Mouse (Mus musculus): ENCODE measurements around the gene Flrt1.
"Not testable (repeated sequence)": the region's sequence is repeated elsewhere in the genome, so short reads cannot be mapped to it uniquely, and the experiment has no call there.

Flrt1 gene

GRCm38 (mm10) chr19:7103349-7103992 is 2.1 kb downstream of the Flrt1 start:
- DNase-seq (ENCODE audit: low spot score in 2 of 2), result no peak

DNA sequence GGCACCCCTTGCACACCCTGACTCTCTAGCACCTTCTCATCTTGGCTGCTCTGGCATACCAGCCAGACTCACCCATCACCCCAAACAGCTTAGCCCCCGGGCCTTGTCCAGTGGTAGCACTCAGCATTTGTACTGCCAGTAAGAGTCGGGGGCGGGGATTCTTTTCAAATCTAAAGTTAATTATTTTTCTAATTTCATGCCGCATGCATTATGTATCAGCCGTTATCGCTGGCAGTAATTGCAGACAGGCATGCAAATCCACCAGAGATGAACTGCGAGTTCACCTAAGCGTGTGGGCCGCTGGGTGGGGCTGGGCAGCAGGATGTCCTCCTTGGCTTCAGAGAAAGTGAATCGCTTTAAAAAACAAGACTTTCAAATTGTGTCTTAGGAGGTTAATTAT is 3.5 kb downstream of the Flrt1 start:
- DNase-seq (ENCODE audit: low spot score in 2 of 2), result no peak

- DNase-seq (ENCODE audit: low spot score in 2 of 2), result no peak
Observed at GRCm38 (mm10) chr19:7099620-7100155, 5.8 kb downstream of the Flrt1 start.

DNA sequence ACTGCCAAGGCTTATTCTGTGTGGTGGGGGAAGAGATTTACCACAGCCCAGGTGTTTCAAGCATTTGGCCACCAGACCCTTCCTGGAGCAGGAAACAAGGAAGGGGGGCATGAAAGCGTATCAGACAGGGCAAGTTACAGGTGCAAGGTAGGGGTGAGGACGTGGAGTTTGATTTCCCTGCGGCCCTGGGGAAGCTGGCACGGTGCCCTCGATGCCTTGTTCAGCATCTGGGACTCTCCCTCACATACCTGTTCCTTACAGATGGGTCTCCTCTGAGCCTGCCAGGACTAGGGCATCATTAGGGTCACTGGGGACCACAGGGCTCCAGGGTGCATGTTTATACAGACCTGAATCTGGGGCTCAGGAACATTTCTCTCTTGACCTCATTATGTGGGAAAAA is 12.8 kb downstream of the Flrt1 start:
- no peak for DNase-seq (ENCODE audit: low spot score in 2 of 2)

- DNase-seq (ENCODE audit: low spot score in 2 of 2), result no peak
Observed at GRCm38 (mm10) chr19:7091448-7092050, 14.0 kb downstream of the Flrt1 start.

DNA sequence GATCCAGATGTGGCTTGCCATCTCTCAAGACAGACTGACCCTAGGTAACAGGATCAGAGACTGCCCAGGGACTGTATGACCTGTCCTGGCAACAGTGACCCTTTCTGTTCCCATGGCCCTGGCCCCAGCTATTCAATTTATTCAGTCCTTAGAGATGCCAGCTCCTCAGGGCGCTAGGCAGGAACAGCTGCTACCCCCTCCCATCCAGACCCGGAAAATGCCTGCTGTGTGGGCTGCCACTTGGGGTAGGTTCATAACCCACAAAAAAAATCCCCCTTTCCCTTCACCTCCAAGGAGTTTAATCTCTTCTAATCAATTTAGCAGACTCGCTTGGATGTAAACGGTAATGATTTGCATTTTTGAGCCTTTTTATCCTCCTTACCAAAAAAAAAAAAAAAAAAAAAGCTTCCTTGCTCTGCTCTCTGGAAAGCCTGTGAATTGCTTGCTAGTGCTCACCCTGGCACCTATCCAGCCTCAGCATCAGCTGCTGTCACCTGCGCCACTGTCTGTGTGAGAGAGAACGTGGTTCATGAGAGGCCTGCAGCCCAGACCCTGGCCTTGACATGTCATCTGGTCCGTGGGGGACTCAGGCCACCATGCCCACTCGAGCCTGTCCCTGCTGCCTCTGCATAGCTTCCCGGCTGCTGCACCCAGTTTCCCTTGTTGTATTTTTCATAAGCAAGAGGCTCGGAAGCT is 15.0 kb downstream of the Flrt1 start:
- DNase-seq (ENCODE audit: low spot score in 2 of 2), result no peak

DNA sequence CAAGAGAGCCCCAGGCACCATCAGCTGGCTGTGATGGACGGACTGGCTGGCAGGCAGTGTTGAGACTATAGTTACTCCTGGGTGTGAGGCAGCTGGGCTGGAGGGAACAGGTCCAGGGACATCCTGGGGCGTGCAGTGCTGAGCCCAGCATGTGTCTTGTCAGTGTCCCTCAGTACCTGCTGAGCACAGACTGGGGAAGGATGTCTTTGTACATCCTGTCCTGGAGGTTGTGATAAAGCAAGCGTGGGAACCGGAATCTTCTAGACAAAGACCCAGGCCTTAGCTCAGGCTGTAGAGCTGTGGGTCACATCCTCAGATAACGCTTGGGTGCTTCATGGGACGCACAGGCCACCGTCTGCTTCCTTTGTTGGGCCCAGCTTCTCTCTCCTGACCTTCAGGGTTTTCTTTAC is 15.7 kb downstream of the Flrt1 start:
- no peak for DNase-seq (ENCODE audit: low spot score in 2 of 2)

- no peak for DNase-seq (ENCODE audit: low spot score in 2 of 2)
Observed at GRCm38 (mm10) chr19:7089050-7089449, 16.5 kb downstream of the Flrt1 start.

- no peak for DNase-seq (ENCODE audit: low spot score in 2 of 2)
Observed at GRCm38 (mm10) chr19:7088558-7088957, 17.0 kb downstream of the Flrt1 start.

- no peak for DNase-seq (ENCODE audit: low spot score in 2 of 2)
Observed at GRCm38 (mm10) chr19:7084734-7085133, 20.8 kb downstream of the Flrt1 start.

- DNase-seq (ENCODE audit: low spot score in 2 of 2), result no peak
Observed at GRCm38 (mm10) chr19:7083035-7083794, 22.3 kb downstream of the Flrt1 start.

DNA sequence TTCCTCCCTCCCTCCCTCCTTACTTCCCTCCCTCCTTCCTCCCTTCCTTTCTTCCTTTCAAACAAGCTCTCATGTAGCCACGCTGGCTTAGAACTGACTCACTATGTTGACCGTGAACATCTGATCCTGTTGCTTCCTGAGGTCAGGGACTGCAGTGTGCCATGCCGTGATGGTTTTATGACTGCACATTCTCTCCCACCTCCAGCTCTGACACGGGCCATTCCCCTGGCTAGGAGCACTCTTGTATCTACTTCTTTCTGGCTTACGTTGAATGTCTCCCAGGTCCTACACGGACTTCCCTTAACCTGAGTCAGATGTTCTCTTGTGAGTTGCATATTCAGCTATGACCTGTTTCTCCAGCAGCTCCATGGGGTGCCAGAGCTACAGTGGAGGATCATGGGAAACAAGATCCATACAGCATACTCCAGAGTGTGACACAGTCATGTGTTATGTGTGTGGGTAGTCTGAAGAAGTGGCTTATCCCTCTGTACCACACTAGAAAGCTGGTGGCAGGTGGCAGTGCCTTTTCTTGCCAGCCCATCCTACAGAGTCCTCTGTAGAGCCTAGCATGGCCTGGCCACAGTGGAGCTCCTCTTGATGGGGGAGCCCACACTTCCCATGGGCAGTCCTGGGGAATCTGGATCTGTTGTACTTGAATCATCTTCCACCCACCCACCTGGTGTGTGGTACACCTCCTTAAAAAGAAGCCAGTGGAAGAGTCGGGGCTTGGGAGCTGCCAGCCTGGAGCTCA is 23.8 kb downstream of the Flrt1 start:
- DNase-seq (ENCODE audit: low spot score in 2 of 2), result no peak

- no peak for DNase-seq (ENCODE audit: low spot score in 2 of 2)
Observed at GRCm38 (mm10) chr19:7078271-7078670, 27.3 kb downstream of the Flrt1 start.

DNA sequence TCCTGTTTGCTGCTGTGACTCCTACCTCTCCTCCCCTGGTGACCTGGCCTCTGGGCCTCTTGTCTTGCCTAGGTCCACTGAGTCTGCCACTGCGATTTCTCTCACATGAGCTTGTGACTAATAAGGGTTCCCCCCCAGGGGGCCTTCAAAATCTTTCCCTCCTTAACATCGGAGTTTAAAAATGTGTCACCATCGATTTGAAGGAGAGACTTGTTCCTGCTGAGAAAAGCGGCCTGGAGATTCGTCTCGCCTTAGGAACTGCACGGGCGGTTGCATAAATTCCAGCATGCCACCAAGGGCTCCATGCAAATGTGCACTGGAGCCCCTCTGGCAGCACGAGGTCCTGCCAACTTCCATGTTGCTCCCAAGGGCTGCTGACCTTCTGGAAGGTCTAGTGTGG is 27.9 kb downstream of the Flrt1 start:
- DNase-seq (ENCODE audit: low spot score in 2 of 2), result no peak

GRCm38 (mm10) chr19:7075336-7075735 is 30.2 kb downstream of the Flrt1 start:
- DNase-seq (ENCODE audit: low spot score in 2 of 2), result not testable (repeated sequence)

DNA sequence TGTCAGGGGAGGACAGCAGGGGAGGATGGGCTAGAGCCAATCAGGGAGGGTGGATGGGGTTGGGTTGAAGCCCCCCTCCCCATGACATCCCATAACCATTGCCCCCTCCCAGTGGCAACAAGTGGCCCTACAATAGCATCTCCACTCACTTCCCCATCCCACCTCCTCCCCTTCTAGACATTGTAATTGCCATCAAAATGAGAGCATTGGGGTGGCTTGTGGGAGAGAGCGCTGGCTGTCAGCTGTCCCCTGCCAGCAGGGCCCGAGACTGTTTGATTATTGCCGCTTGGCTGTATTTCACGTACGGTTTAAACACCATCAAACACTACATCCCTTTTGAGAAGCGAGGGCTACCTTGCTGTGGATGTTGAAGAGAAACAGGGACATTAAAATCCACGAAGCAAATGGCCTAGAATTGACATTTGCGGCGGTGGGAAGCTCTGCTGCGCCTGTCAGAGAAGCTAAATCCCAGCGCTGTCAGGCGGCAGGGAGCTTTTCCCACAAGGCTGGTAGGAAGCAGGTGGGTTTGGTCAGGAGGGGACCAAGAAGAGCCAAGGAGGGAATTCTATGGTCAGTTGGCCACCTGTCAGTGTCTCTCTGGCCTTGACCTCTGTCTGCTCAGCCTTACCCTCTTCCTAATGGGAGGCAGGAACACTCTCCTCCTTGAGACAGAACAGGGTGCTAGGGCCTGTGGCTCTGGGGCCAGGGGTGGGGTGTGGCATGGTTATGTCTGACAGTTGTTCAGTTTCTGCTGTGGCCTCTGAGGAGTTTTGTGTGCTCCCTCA is 31.3 kb downstream of the Flrt1 start:
- no peak for DNase-seq (ENCODE audit: low spot score in 2 of 2)

GRCm38 (mm10) chr19:7072221-7072620 is 33.3 kb downstream of the Flrt1 start:
- no peak for DNase-seq (ENCODE audit: low spot score in 2 of 2)

- no peak for DNase-seq (ENCODE audit: low spot score in 2 of 2)
Observed at GRCm38 (mm10) chr19:7070775-7071174, 34.8 kb downstream of the Flrt1 start.

GRCm38 (mm10) chr19:7069781-7070763 is 35.5 kb downstream of the Flrt1 start:
- no peak for DNase-seq (ENCODE audit: low spot score in 2 of 2)

Data from natural killer cell, adult 2 months (primary cell).